Mouse (Mus musculus) layer of hippocampus, adult 18-20 months (tissue): Measurements from ENCODE around the gene Fam20a. TPM values are rescaled to one million over a fixed set of nuclear protein-coding genes. Genes with fewer than 3 reads are reported as not detected.

Source experiments
- total RNA-seq, 2 experiments: library from RNA; stranded (reverse); gene quantifications; 2 replicates each; pipeline ENCODE4 v1.2.3; 2021

The Fam20a gene
- total RNA-seq, 2 experiments from 2014 or later = 14.9 to 16.4 TPM

Other genes with a start within 250 kb of the Fam20a start
- 10 to 100 TPM; 15.1 to 17.4 TPM for gene Arsg, start 248.9 kb downstream of the Fam20a start, total RNA-seq
- 1 to 10 TPM; 5.9 to 6.1 TPM for gene Slc16a6, start 248.7 kb downstream of the Fam20a start, total RNA-seq
- gene Wipi1, start 110.3 kb downstream of the Fam20a start, total RNA-seq = 10 to 100 TPM; 21.1 to 21.6 TPM
- gene Prkar1a, start 72.9 kb downstream of the Fam20a start, total RNA-seq = 100 to 1,000 TPM; 567 to 586 TPM
- not detected for gene 1700012B07Rik, start 105.8 kb upstream of the Fam20a start, total RNA-seq